Mouse (Mus musculus): ENCODE data around the gene Kirrel3. TPM values are rescaled to one million over a fixed set of nuclear protein-coding genes. Genes with fewer than 3 reads are reported as not detected.

Kirrel3 gene
- total and polyA plus RNA-seq, 2 experiments from 2014 or later, result 0.29 to 0.42 TPM

- 3% methylated on average over 5 of the region's 5 CpGs for WGBS
- Histone ChIP-seq H3K9ac (replicated peaks; ENCODE audit: low read depth, low read length) (no peak overlapping the region), H3K27me3 (ENCODE audit: control insufficient read depth, insufficient read depth, low read length) (no peaks in the 10 kb centered on the region), H3K4me2 (ENCODE audit: low read depth, low read length) (no peak overlapping the region), H3K4me1 (ENCODE audit: control insufficient read depth, insufficient read depth) (no peaks in the 10 kb centered on the region), H3K36me3 (replicated peaks; ENCODE audit: control insufficient read depth, insufficient read depth, low read length) (no peaks in the 10 kb centered on the region), H3K27ac (ENCODE audit: low read depth) (no peak overlapping the region), H3K4me3 (ENCODE audit: low read depth, low read length) (no peak overlapping the region), H3K9me3 (replicated peaks; ENCODE audit: control insufficient read depth, low read length) (no peaks in the 10 kb centered on the region)
- ATAC-seq (ENCODE audit: insufficient read depth, low read depth) (no peak), DNase-seq (ENCODE audit: low spot score) (peak; percentile 67)
- no peak for TF ChIP-seq CTCF (IDR thresholded peaks at IDR 0.05; ENCODE audit: low read depth)
- no peak for TF ChIP-seq EP300 (IDR thresholded peaks at IDR 0.05; ENCODE audit: low read depth)
These were observed 427.3 kb downstream of the Kirrel3 start for GRCm38 (mm10) chr9:34912996-34913395.

- 87% methylated on average over 5 of the region's 5 CpGs for WGBS
- no peak for ATAC-seq (ENCODE audit: insufficient read depth, low read depth)
- H3K4me1 ChIP-seq (ENCODE audit: control insufficient read depth, insufficient read depth), result no peaks in the 10 kb centered on the region
These were observed 433.3 kb downstream of the Kirrel3 start for GRCm38 (mm10) chr9:34918976-34919375.

GRCm38 (mm10) chr9:34920116-34920515 is 434.4 kb downstream of the Kirrel3 start:
- H3K27ac ChIP-seq (ENCODE audit: low read depth), result no peak overlapping the region
- no peak overlapping the region for H3K4me3 ChIP-seq (ENCODE audit: low read depth, low read length)
- H3K9ac ChIP-seq (replicated peaks; ENCODE audit: low read depth, low read length), result no peak overlapping the region
- DNase-seq (ENCODE audit: low spot score), result no peak
- ATAC-seq (ENCODE audit: insufficient read depth, low read depth), result no peak
- H3K4me1 ChIP-seq (ENCODE audit: control insufficient read depth, insufficient read depth), result no peaks in the 10 kb centered on the region
- WGBS, result 60% methylated on average over 3 of the region's 3 CpGs
- H3K9me3 ChIP-seq (replicated peaks; ENCODE audit: control insufficient read depth, low read length), result no peaks in the 10 kb centered on the region
- no peak overlapping the region for H3K4me2 ChIP-seq (ENCODE audit: low read depth, low read length)
- no peaks in the 10 kb centered on the region for H3K27me3 ChIP-seq (ENCODE audit: control insufficient read depth, insufficient read depth, low read length)
- H3K36me3 ChIP-seq (replicated peaks; ENCODE audit: control insufficient read depth, insufficient read depth, low read length), result no peaks in the 10 kb centered on the region
- TF ChIP-seq CTCF (IDR thresholded peaks at IDR 0.05; ENCODE audit: low read depth) (no peak), EP300 (IDR thresholded peaks at IDR 0.05; ENCODE audit: low read depth) (no peak)

More at GRCm38 (mm10) chr9:34918976-34919375, 433.3 kb downstream of the Kirrel3 start:
- H3K9ac ChIP-seq (replicated peaks; ENCODE audit: low read depth, low read length), result no peak overlapping the region
- H3K9me3 ChIP-seq (replicated peaks; ENCODE audit: control insufficient read depth, low read length), result no peaks in the 10 kb centered on the region
- H3K27ac ChIP-seq (ENCODE audit: low read depth), result no peak overlapping the region
- no peaks in the 10 kb centered on the region for H3K27me3 ChIP-seq (ENCODE audit: control insufficient read depth, insufficient read depth, low read length)
- H3K4me3 ChIP-seq (ENCODE audit: low read depth, low read length), result no peak overlapping the region
- TF ChIP-seq CTCF (IDR thresholded peaks at IDR 0.05; ENCODE audit: low read depth) (no peak), EP300 (IDR thresholded peaks at IDR 0.05; ENCODE audit: low read depth) (no peak)
- H3K4me2 ChIP-seq (ENCODE audit: low read depth, low read length), result no peak overlapping the region
- no peaks in the 10 kb centered on the region for H3K36me3 ChIP-seq (replicated peaks; ENCODE audit: control insufficient read depth, insufficient read depth, low read length)
- no peak for DNase-seq (ENCODE audit: low spot score)

GRCm38 (mm10) chr9:34921941-34922340 is 436.2 kb downstream of the Kirrel3 start:
- no peak for ATAC-seq (ENCODE audit: insufficient read depth, low read depth)
- Histone ChIP-seq H3K4me2 (ENCODE audit: low read depth, low read length) (no peak overlapping the region), H3K9me3 (replicated peaks; ENCODE audit: control insufficient read depth, low read length) (no peaks in the 10 kb centered on the region), H3K4me1 (ENCODE audit: control insufficient read depth, insufficient read depth) (no peaks in the 10 kb centered on the region), H3K4me3 (ENCODE audit: low read depth, low read length) (no peak overlapping the region), H3K9ac (replicated peaks; ENCODE audit: low read depth, low read length) (no peak overlapping the region), H3K36me3 (replicated peaks; ENCODE audit: control insufficient read depth, insufficient read depth, low read length) (no peaks in the 10 kb centered on the region), H3K27me3 (ENCODE audit: control insufficient read depth, insufficient read depth, low read length) (no peaks in the 10 kb centered on the region), H3K27ac (ENCODE audit: low read depth) (no peak overlapping the region)
- TF ChIP-seq CTCF (IDR thresholded peaks at IDR 0.05; ENCODE audit: low read depth) (no peak), EP300 (IDR thresholded peaks at IDR 0.05; ENCODE audit: low read depth) (no peak)
- DNase-seq (ENCODE audit: low spot score), result no peak
- WGBS, result 82% methylated on average over 1 of the region's 1 CpGs

GRCm38 (mm10) chr9:34922716-34923115 is 437.0 kb downstream of the Kirrel3 start:
- H3K27ac ChIP-seq (ENCODE audit: low read depth), result no peak overlapping the region
- no peak overlapping the region for H3K9ac ChIP-seq (replicated peaks; ENCODE audit: low read depth, low read length)
- 67% methylated on average over 6 of the region's 6 CpGs for WGBS
- no peak for DNase-seq (ENCODE audit: low spot score)
- H3K36me3 ChIP-seq (replicated peaks; ENCODE audit: control insufficient read depth, insufficient read depth, low read length), result no peaks in the 10 kb centered on the region
- no peaks in the 10 kb centered on the region for H3K27me3 ChIP-seq (ENCODE audit: control insufficient read depth, insufficient read depth, low read length)
- no peak overlapping the region for H3K4me3 ChIP-seq (ENCODE audit: low read depth, low read length)
- H3K4me1 ChIP-seq (ENCODE audit: control insufficient read depth, insufficient read depth), result no peaks in the 10 kb centered on the region
- no peak for TF ChIP-seq CTCF (IDR thresholded peaks at IDR 0.05; ENCODE audit: low read depth)
- no peak for TF ChIP-seq EP300 (IDR thresholded peaks at IDR 0.05; ENCODE audit: low read depth)
- no peak for ATAC-seq (ENCODE audit: insufficient read depth, low read depth)
- no peak overlapping the region for H3K4me2 ChIP-seq (ENCODE audit: low read depth, low read length)
- no peaks in the 10 kb centered on the region for H3K9me3 ChIP-seq (replicated peaks; ENCODE audit: control insufficient read depth, low read length)
